Mouse (Mus musculus): ENCODE data around the gene Mthfs. TPM values are rescaled to one million over a fixed set of nuclear protein-coding genes. Genes with fewer than 3 reads are reported as not detected.
A peak's percentile ranks its signal among the peaks of the same experiment; 100 is the strongest.
"Not testable (repeated sequence)": the region's sequence is repeated elsewhere in the genome, so short reads cannot be mapped to it uniquely, and the experiment has no call there.

The Mthfs gene
- polyA plus RNA-seq, 1 experiment from 2014 or later = 26.9 TPM

DNA sequence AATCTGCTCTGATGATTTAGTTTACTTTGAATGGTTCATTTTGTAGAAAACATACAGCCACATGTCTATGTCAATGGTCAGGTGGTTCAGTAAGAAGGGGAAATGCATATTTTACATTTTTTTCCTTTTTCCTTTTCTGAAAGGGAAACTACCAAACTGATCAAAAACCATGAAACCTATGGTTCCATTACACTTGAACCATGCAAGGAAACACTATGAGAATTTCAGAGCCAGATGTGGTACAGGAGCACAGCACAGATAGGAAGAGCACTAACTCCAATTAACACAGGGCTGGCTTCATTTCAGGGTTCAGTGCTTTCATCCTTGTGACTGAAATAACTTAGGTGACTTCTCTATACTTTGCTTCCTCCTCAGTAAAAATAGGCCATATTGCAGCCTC, 8.2 kb upstream of the Mthfs start:
- not testable (repeated sequence) for ATAC-seq (ENCODE audit: insufficient read depth, low FRiP score); H3K36me3 ChIP-seq (ENCODE audit: control insufficient read depth, insufficient read depth, low read length); H3K27ac ChIP-seq (ENCODE audit: low read length)

DNA sequence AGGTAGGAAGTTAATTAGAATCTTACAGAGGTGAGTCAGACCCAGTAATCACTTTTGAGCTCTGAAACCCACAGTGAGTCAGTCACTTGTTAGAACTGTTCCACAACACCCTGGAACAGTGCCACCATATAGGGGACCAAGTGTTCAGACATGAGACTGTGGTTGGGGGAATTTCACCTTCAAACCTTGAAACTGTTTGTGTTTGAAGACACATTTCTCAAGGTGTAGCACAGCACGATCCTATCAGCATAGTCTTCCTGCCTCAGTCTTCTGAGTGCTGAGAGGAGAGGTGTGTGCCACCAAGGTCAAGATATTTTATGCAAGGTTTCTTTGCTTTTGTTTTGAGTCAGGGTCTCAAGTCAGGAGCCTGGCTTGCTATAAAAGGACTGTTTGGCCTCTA, 1.5 kb upstream of the Mthfs start:
- H3K9me3 ChIP-seq (replicated peaks; ENCODE audit: control insufficient read depth, low read length); H3K4me2 ChIP-seq (ENCODE audit: low read depth, low read length); H3K36me3 ChIP-seq (ENCODE audit: control insufficient read depth, insufficient read depth, low read length); H3K4me3 ChIP-seq (replicated peaks; ENCODE audit: low read length); H3K27ac ChIP-seq (ENCODE audit: low read length); ATAC-seq (ENCODE audit: insufficient read depth, low FRiP score); H3K4me1 ChIP-seq (ENCODE audit: control insufficient read depth, insufficient read depth, low read length); H3K9ac ChIP-seq (ENCODE audit: low read length); H3K27me3 ChIP-seq (ENCODE audit: control insufficient read depth, insufficient read depth, low read length): not testable (repeated sequence)
- 53% methylated on average over 1 of the region's 1 CpGs for WGBS

More for the DNA sequence above, 8.2 kb upstream of the Mthfs start:
- not testable (repeated sequence) for H3K4me2 ChIP-seq (ENCODE audit: low read depth, low read length); H3K9me3 ChIP-seq (replicated peaks; ENCODE audit: control insufficient read depth, low read length); H3K27me3 ChIP-seq (ENCODE audit: control insufficient read depth, insufficient read depth, low read length); H3K4me3 ChIP-seq (replicated peaks; ENCODE audit: low read length); H3K4me1 ChIP-seq (ENCODE audit: control insufficient read depth, insufficient read depth, low read length); H3K9ac ChIP-seq (ENCODE audit: low read length)

DNA sequence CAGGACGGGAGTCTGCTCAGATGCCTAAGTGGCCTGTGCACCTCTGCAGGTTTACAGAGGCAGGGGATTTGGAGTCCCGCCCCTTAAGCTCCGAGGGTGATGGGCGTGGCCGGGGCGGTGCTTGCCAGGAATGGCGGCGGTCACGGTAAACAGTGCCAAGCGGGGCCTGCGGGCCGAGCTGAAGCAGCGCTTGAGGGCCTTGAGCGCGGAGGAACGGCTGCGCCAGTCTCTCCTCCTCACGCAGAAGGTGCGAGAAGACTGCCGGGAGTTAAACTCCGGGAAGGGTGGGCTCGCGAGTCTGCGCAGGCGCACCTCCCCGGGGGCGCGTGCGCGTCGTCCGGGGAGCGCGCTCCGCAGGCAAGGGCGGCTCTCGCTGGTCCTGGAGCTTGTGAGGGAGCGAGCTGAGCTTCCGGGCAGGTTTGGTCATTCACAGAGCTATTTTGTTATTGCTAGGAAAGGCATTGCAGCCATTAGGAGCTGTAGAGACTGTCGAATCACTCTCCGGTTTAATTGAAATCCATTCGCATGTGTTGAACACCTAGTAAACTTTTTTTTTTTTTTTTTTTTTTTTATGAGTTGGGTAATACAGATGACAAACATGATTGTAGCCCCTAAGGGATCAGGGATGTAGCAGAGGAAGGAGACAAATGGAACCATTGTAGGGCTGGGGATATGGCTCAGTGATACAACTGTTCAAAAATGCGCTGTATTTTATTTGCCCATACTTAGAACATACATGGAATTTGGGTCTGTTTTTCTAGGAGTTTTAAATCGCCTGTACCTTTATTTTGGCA, 786 bp downstream of the Mthfs start:
- peak overlapping the region; percentile 47 for H3K4me2 ChIP-seq (ENCODE audit: low read depth, low read length)
- not testable (repeated sequence) for H3K36me3 ChIP-seq (ENCODE audit: control insufficient read depth, insufficient read depth, low read length); H3K27me3 ChIP-seq (ENCODE audit: control insufficient read depth, insufficient read depth, low read length); H3K9me3 ChIP-seq (replicated peaks; ENCODE audit: control insufficient read depth, low read length); H3K4me1 ChIP-seq (ENCODE audit: control insufficient read depth, insufficient read depth, low read length)
- 5% methylated on average over 8 of the region's 44 CpGs for WGBS
- ATAC-seq (ENCODE audit: insufficient read depth, low FRiP score) = peak; percentile 96
- H3K4me3 ChIP-seq (replicated peaks; ENCODE audit: low read length) = peak overlapping the region; percentile 37
- peak overlapping the region; percentile 46 for H3K9ac ChIP-seq (ENCODE audit: low read length)
- H3K27ac ChIP-seq (ENCODE audit: low read length) = peak overlapping the region; percentile 66; the same call in 1 of the 2 replicates

DNA sequence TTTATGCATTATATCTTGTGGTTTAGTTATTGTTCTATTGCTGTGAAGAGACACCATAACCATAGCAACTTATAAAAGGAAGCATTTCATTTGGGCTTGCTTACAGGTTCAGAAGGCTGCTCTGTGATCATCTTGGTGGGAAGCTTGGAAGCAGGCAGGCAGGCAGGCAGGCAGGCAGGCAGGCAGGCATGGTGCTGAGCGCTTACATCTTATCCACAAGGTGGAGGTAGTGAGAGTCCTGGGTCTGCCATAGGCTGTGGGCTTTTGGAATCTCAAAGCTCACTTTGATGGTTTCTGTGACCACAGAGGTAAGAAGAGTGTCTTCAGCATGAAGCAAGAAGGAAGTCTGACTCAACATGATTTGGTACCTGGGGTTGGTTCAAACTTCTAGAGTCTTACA, 2.0 kb downstream of the Mthfs start:
- ATAC-seq (ENCODE audit: insufficient read depth, low FRiP score); H3K36me3 ChIP-seq (ENCODE audit: control insufficient read depth, insufficient read depth, low read length); H3K4me2 ChIP-seq (ENCODE audit: low read depth, low read length); H3K9me3 ChIP-seq (replicated peaks; ENCODE audit: control insufficient read depth, low read length); H3K4me1 ChIP-seq (ENCODE audit: control insufficient read depth, insufficient read depth, low read length); H3K9ac ChIP-seq (ENCODE audit: low read length); H3K4me3 ChIP-seq (replicated peaks; ENCODE audit: low read length); H3K27me3 ChIP-seq (ENCODE audit: control insufficient read depth, insufficient read depth, low read length); H3K27ac ChIP-seq (ENCODE audit: low read length): not testable (repeated sequence)
- 29% methylated on average over 1 of the region's 1 CpGs for WGBS

DNA sequence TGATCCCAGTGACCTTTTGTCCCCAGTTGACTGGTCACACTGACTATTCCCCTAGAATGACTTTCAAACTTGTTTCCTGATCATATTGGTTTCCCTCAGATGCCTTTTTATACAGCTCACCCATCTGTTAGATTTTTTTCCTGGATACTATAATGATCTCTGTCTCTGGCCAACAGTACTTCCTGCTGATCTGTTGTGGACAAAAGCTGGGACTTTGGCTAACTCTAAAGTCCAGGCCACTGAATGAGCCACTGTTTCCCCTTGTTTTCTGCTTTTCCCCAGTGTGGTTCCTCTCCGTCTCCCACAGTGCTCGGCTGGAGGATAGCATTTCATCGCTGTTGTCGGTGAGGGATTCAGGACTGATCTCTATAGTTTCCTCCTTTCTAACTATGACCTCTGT, 7.7 kb downstream of the Mthfs start:
- not testable (repeated sequence) for H3K27ac ChIP-seq (ENCODE audit: low read length); H3K4me1 ChIP-seq (ENCODE audit: control insufficient read depth, insufficient read depth, low read length); ATAC-seq (ENCODE audit: insufficient read depth, low FRiP score); H3K27me3 ChIP-seq (ENCODE audit: control insufficient read depth, insufficient read depth, low read length); H3K4me2 ChIP-seq (ENCODE audit: low read depth, low read length); H3K4me3 ChIP-seq (replicated peaks; ENCODE audit: low read length); H3K9me3 ChIP-seq (replicated peaks; ENCODE audit: control insufficient read depth, low read length); H3K9ac ChIP-seq (ENCODE audit: low read length); H3K36me3 ChIP-seq (ENCODE audit: control insufficient read depth, insufficient read depth, low read length)
- 85% methylated on average over 4 of the region's 4 CpGs for WGBS

DNA sequence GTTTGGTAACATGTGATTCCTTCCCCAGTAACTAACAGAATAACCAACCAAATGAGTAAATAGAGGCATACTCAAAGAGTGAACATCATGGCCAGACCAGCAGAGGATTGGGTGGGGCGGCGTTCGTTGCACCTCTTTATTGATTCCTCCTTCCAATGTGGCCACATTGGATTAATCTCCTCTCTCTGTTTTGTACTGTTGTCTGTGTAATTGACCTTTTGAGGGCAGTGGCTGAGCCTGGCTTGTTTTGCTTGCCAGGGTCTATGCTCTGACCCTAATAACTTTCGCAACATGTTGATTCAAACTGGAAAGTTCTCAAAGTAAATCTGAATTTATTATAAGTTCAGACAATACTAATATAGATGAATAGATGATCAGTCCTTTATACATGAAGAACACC, 9.2 kb downstream of the Mthfs start:
- H3K36me3 ChIP-seq (ENCODE audit: control insufficient read depth, insufficient read depth, low read length); H3K27ac ChIP-seq (ENCODE audit: low read length); H3K9ac ChIP-seq (ENCODE audit: low read length); H3K4me1 ChIP-seq (ENCODE audit: control insufficient read depth, insufficient read depth, low read length); H3K27me3 ChIP-seq (ENCODE audit: control insufficient read depth, insufficient read depth, low read length); H3K4me3 ChIP-seq (replicated peaks; ENCODE audit: low read length); H3K9me3 ChIP-seq (replicated peaks; ENCODE audit: control insufficient read depth, low read length); H3K4me2 ChIP-seq (ENCODE audit: low read depth, low read length); ATAC-seq (ENCODE audit: insufficient read depth, low FRiP score): not testable (repeated sequence)
- WGBS = 92% methylated on average over 3 of the region's 4 CpGs

DNA sequence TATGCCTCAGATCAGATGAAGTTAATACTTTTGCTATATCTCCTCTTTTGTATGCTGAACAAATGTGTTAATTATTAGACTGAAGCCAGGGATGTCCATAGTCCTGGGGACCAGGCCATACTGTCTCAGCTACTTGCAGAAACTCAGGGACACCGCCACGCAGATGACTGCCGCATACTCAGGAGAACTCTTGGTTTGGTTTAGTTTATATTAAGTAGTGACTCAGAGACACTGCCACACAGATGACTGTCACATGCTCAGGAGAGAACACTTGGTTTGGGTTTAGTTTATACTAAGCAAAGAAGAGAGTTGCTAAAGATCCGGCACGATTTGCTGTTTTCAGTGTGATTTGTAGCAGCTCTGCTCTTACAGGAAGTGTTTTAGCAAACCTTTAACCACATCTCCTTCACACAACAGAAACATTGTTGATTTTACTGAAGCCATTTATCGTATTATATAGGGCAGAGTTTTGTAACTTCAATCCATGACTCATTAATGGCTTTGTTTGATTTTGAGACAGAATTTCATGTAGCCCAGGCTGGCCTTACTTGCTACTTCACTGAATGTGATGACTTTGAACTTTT, 10.3 kb downstream of the Mthfs start:
- not testable (repeated sequence) for H3K9ac ChIP-seq (ENCODE audit: low read length); H3K4me2 ChIP-seq (ENCODE audit: low read depth, low read length); H3K27ac ChIP-seq (ENCODE audit: low read length); H3K27me3 ChIP-seq (ENCODE audit: control insufficient read depth, insufficient read depth, low read length); ATAC-seq (ENCODE audit: insufficient read depth, low FRiP score); H3K9me3 ChIP-seq (replicated peaks; ENCODE audit: control insufficient read depth, low read length); H3K4me1 ChIP-seq (ENCODE audit: control insufficient read depth, insufficient read depth, low read length); H3K36me3 ChIP-seq (ENCODE audit: control insufficient read depth, insufficient read depth, low read length); H3K4me3 ChIP-seq (replicated peaks; ENCODE audit: low read length)
- WGBS = 63% methylated on average over 6 of the region's 6 CpGs

DNA sequence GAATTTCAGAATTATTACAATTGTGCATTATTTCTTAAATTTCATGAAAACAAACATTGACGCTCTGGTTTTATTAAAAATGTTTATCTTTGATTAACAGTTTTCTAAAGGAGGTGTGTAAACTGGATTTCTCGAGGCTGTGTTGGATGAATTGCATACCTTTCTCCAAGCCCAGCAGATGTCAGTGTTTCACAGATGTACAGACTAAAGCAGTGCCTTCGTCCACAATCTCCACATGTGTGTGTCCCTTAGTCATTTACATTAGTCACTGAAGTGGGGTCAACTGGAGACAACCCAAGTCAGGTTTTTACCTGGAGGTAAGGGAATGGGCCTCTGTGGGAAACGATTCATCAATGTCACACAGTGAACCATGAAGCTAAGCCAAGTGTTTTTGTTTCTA, 15.6 kb downstream of the Mthfs start:
- 40% methylated on average over 4 of the region's 4 CpGs for WGBS
- no peak overlapping the region for H3K27ac ChIP-seq (ENCODE audit: low read length)

DNA sequence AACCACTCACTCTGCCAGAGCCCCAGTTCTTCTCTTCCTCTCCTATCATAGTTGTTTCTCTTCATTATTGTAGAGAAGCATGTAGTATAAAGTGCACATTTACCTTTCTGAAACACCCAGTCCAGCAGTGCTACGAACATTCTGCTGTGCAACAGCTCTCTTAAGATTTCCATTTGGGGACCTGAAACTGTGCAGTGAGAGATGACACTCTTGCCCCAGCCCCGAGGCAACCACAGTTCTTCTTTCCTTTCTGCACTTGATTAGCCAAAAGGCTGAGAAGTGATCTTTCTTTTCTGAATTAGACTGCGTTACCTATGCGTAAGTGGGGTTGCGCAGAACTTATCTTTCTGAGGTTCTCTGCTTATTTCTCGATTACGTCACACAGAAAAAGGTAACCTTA, 17.6 kb downstream of the Mthfs start:
- no peak overlapping the region for H3K4me2 ChIP-seq (ENCODE audit: low read depth, low read length)
- H3K4me3 ChIP-seq (replicated peaks; ENCODE audit: low read length) = no peak overlapping the region
- WGBS = 88% methylated on average over 7 of the region's 7 CpGs
- no peaks in the 10 kb centered on the region for H3K27me3 ChIP-seq (ENCODE audit: control insufficient read depth, insufficient read depth, low read length)
- H3K27ac ChIP-seq (ENCODE audit: low read length) = no peak overlapping the region
- H3K36me3 ChIP-seq (ENCODE audit: control insufficient read depth, insufficient read depth, low read length) = no peaks in the 10 kb centered on the region
- H3K9me3 ChIP-seq (replicated peaks; ENCODE audit: control insufficient read depth, low read length) = no peaks in the 10 kb centered on the region
- H3K9ac ChIP-seq (ENCODE audit: low read length) = no peak overlapping the region
- no peak for ATAC-seq (ENCODE audit: insufficient read depth, low FRiP score)
- no peaks in the 10 kb centered on the region for H3K4me1 ChIP-seq (ENCODE audit: control insufficient read depth, insufficient read depth, low read length)

More for the DNA sequence above, 15.6 kb downstream of the Mthfs start:
- no peaks in the 10 kb centered on the region for H3K4me1 ChIP-seq (ENCODE audit: control insufficient read depth, insufficient read depth, low read length)
- no peaks in the 10 kb centered on the region for H3K36me3 ChIP-seq (ENCODE audit: control insufficient read depth, insufficient read depth, low read length)
- no peaks in the 10 kb centered on the region for H3K9me3 ChIP-seq (replicated peaks; ENCODE audit: control insufficient read depth, low read length)
- H3K4me2 ChIP-seq (ENCODE audit: low read depth, low read length) = no peak overlapping the region
- H3K27me3 ChIP-seq (ENCODE audit: control insufficient read depth, insufficient read depth, low read length) = no peaks in the 10 kb centered on the region
- no peak overlapping the region for H3K9ac ChIP-seq (ENCODE audit: low read length)
- H3K4me3 ChIP-seq (replicated peaks; ENCODE audit: low read length) = no peak overlapping the region
- no peak for ATAC-seq (ENCODE audit: insufficient read depth, low FRiP score)
